Mouse (Mus musculus): ENCODE measurements around the gene Tenm3.

GRCm38 (mm10) chr8:48764011-48764410 lies 79.7 kb downstream of the Tenm3 start:
- TF ChIP-seq CTCF (IDR thresholded peaks at IDR 0.05; ENCODE audit: borderline replicate concordance, insufficient read depth, low read length) (no peak), POLR2A (IDR thresholded peaks at IDR 0.05; ENCODE audit: low read depth, low read length) (no peak)
